Mouse (Mus musculus): ENCODE data around the gene Dennd1b. TPM values are rescaled to one million over a fixed set of nuclear protein-coding genes. Genes with fewer than 3 reads are reported as not detected.

The Dennd1b gene
- polyA plus RNA-seq, 1 experiment from 2014 or later = 12.6 TPM

- DNase-seq (ENCODE audit: low spot score) (no peak), ATAC-seq (no peak)
- Histone ChIP-seq H3K27me3 (replicated peaks; ENCODE audit: insufficient read depth, low read length) (no peaks in the 10 kb centered on the region), H3K4me2 (replicated peaks; ENCODE audit: low read depth, low read length) (no peak overlapping the region), H3K27ac (ENCODE audit: low read length) (no peak overlapping the region), H3K9ac (replicated peaks; ENCODE audit: low read depth) (no peak overlapping the region), H3K9me3 (ENCODE audit: low read length) (no peaks in the 10 kb centered on the region), H3K36me3 (ENCODE audit: insufficient read depth, low read length) (no peaks in the 10 kb centered on the region), H3K4me1 (ENCODE audit: insufficient read depth, low read depth, low read length) (no peaks in the 10 kb centered on the region), H3K4me3 (ENCODE audit: low read depth, low read length) (no peak overlapping the region)
- no peak for TF ChIP-seq EP300 (IDR thresholded peaks at IDR 0.05)
- TF ChIP-seq CTCF (IDR thresholded peaks at IDR 0.05) = no peak
- 58% methylated on average over 7 of the region's 7 CpGs for WGBS
Measured at GRCm38 (mm10) chr1:139021298-139021697, 58.1 kb downstream of the Dennd1b start.

- no peak for TF ChIP-seq CTCF (IDR thresholded peaks at IDR 0.05)
- no peak for TF ChIP-seq EP300 (IDR thresholded peaks at IDR 0.05)
- ATAC-seq (no peak), DNase-seq (ENCODE audit: low spot score) (no peak)
- 75% methylated on average over 8 of the region's 8 CpGs for WGBS
- no peak overlapping the region for H3K4me2 ChIP-seq (replicated peaks; ENCODE audit: low read depth, low read length)
- H3K36me3 ChIP-seq (ENCODE audit: insufficient read depth, low read length) = no peaks in the 10 kb centered on the region
- H3K9ac ChIP-seq (replicated peaks; ENCODE audit: low read depth) = no peak overlapping the region
- H3K4me3 ChIP-seq (ENCODE audit: low read depth, low read length) = no peak overlapping the region
- H3K27me3 ChIP-seq (replicated peaks; ENCODE audit: insufficient read depth, low read length) = no peaks in the 10 kb centered on the region
- no peaks in the 10 kb centered on the region for H3K4me1 ChIP-seq (ENCODE audit: insufficient read depth, low read depth, low read length)
- no peak overlapping the region for H3K27ac ChIP-seq (ENCODE audit: low read length)
- no peaks in the 10 kb centered on the region for H3K9me3 ChIP-seq (ENCODE audit: low read length)
Measured at GRCm38 (mm10) chr1:139025882-139026645, 62.8 kb downstream of the Dennd1b start.

GRCm38 (mm10) chr1:139029521-139029920 lies 66.3 kb downstream of the Dennd1b start:
- H3K4me2 ChIP-seq (replicated peaks; ENCODE audit: low read depth, low read length) = no peak overlapping the region
- H3K4me3 ChIP-seq (ENCODE audit: low read depth, low read length) = no peak overlapping the region
- no peaks in the 10 kb centered on the region for H3K36me3 ChIP-seq (ENCODE audit: insufficient read depth, low read length)
- H3K9ac ChIP-seq (replicated peaks; ENCODE audit: low read depth) = no peak overlapping the region
- H3K4me1 ChIP-seq (ENCODE audit: insufficient read depth, low read depth, low read length) = no peaks in the 10 kb centered on the region
- no peak overlapping the region for H3K27ac ChIP-seq (ENCODE audit: low read length)
- ATAC-seq (no peak), DNase-seq (ENCODE audit: low spot score) (peak; percentile 7)
- H3K9me3 ChIP-seq (ENCODE audit: low read length) = no peaks in the 10 kb centered on the region
- H3K27me3 ChIP-seq (replicated peaks; ENCODE audit: insufficient read depth, low read length) = no peaks in the 10 kb centered on the region
- TF ChIP-seq CTCF (IDR thresholded peaks at IDR 0.05) = no peak
- no peak for TF ChIP-seq EP300 (IDR thresholded peaks at IDR 0.05)

GRCm38 (mm10) chr1:139032411-139032810 lies 69.2 kb downstream of the Dennd1b start:
- no peaks in the 10 kb centered on the region for H3K9me3 ChIP-seq (ENCODE audit: low read length)
- no peak overlapping the region for H3K9ac ChIP-seq (replicated peaks; ENCODE audit: low read depth)
- no peaks in the 10 kb centered on the region for H3K4me1 ChIP-seq (ENCODE audit: insufficient read depth, low read depth, low read length)
- DNase-seq (ENCODE audit: low spot score) (no peak), ATAC-seq (no peak)
- H3K27ac ChIP-seq (ENCODE audit: low read length) = no peak overlapping the region
- 93% methylated on average over 1 of the region's 1 CpGs for WGBS
- H3K4me3 ChIP-seq (ENCODE audit: low read depth, low read length) = no peak overlapping the region
- no peak overlapping the region for H3K4me2 ChIP-seq (replicated peaks; ENCODE audit: low read depth, low read length)
- no peaks in the 10 kb centered on the region for H3K27me3 ChIP-seq (replicated peaks; ENCODE audit: insufficient read depth, low read length)
- no peak for TF ChIP-seq EP300 (IDR thresholded peaks at IDR 0.05)
- no peak for TF ChIP-seq CTCF (IDR thresholded peaks at IDR 0.05)
- no peaks in the 10 kb centered on the region for H3K36me3 ChIP-seq (ENCODE audit: insufficient read depth, low read length)

- H3K4me3 ChIP-seq (ENCODE audit: low read depth, low read length) = no peak overlapping the region
- no peak overlapping the region for H3K9ac ChIP-seq (replicated peaks; ENCODE audit: low read depth)
- H3K36me3 ChIP-seq (ENCODE audit: insufficient read depth, low read length) = no peaks in the 10 kb centered on the region
- 75% methylated on average over 4 of the region's 4 CpGs for WGBS
- no peak overlapping the region for H3K27ac ChIP-seq (ENCODE audit: low read length)
- no peak for ATAC-seq
- no peaks in the 10 kb centered on the region for H3K27me3 ChIP-seq (replicated peaks; ENCODE audit: insufficient read depth, low read length)
- H3K9me3 ChIP-seq (ENCODE audit: low read length) = no peaks in the 10 kb centered on the region
- no peaks in the 10 kb centered on the region for H3K4me1 ChIP-seq (ENCODE audit: insufficient read depth, low read depth, low read length)
- no peak for DNase-seq (ENCODE audit: low spot score)
- TF ChIP-seq CTCF (IDR thresholded peaks at IDR 0.05) (no peak), EP300 (IDR thresholded peaks at IDR 0.05) (no peak)
- H3K4me2 ChIP-seq (replicated peaks; ENCODE audit: low read depth, low read length) = no peak overlapping the region
Measured at GRCm38 (mm10) chr1:139035141-139035540, 71.9 kb downstream of the Dennd1b start.

- WGBS = 78% methylated on average over 1 of the region's 1 CpGs
- Histone ChIP-seq H3K4me3 (ENCODE audit: low read depth, low read length) (no peak overlapping the region), H3K36me3 (ENCODE audit: insufficient read depth, low read length) (no peaks in the 10 kb centered on the region), H3K27ac (ENCODE audit: low read length) (no peak overlapping the region), H3K4me2 (replicated peaks; ENCODE audit: low read depth, low read length) (no peak overlapping the region), H3K9me3 (ENCODE audit: low read length) (no peaks in the 10 kb centered on the region), H3K9ac (replicated peaks; ENCODE audit: low read depth) (no peak overlapping the region), H3K27me3 (replicated peaks; ENCODE audit: insufficient read depth, low read length) (no peaks in the 10 kb centered on the region), H3K4me1 (ENCODE audit: insufficient read depth, low read depth, low read length) (no peaks in the 10 kb centered on the region)
- DNase-seq (ENCODE audit: low spot score) (no peak), ATAC-seq (no peak)
- TF ChIP-seq EP300 (IDR thresholded peaks at IDR 0.05) = no peak
- TF ChIP-seq CTCF (IDR thresholded peaks at IDR 0.05) = no peak
Measured at GRCm38 (mm10) chr1:139036302-139036701, 73.1 kb downstream of the Dennd1b start.
